Mouse (Mus musculus) embryonic facial prominence, embryonic 15.5 days (tissue): ENCODE measurements around the gene Prkcz. TPM values are rescaled to one million over a fixed set of nuclear protein-coding genes. Genes with fewer than 3 reads are reported as not detected.
A peak's percentile ranks its signal among the peaks of the same experiment; 100 is the strongest.

Experiments used
- ATAC-seq: fragments of 200-750 bp; cut with Nextera tagmentation; 2 replicates; pipeline ENCODE4 v1.8.0; 2017; ENCODE audit warnings: low read depth, moderate TSS enrichment; ENCODE audit not compliant: insufficient number of reproducible peaks, low FRiP score, low TSS enrichment
- H3K27ac ChIP-seq: fragments of 300-500 bp; sonication (generic); replicated peaks from 2 replicates; pipeline ENCODE4 v1.5.1; 2015; ENCODE audit warnings: mild to moderate bottlenecking, inconsistent platforms
- H3K27me3 ChIP-seq: fragments of 300-500 bp; sonication (generic); 2 replicates; pipeline ENCODE4 v1.6.1; 2015; ENCODE audit warnings: inconsistent platforms
- H3K36me3 ChIP-seq: fragments of 300-500 bp; sonication (generic); 2 replicates; pipeline ENCODE4 v1.6.1; 2015; ENCODE audit warnings: mild to moderate bottlenecking, inconsistent platforms
- H3K4me1 ChIP-seq: fragments of 300-500 bp; sonication (generic); 2 replicates; pipeline ENCODE4 v1.6.1; 2015; ENCODE audit warnings: inconsistent platforms
- H3K4me2 ChIP-seq: fragments of 300-500 bp; sonication (generic); replicated peaks from 2 replicates; pipeline ENCODE4 v1.6.1; 2015; ENCODE audit warnings: mild to moderate bottlenecking, inconsistent platforms
- H3K4me3 ChIP-seq: fragments of 300-500 bp; sonication (generic); replicated peaks from 2 replicates; pipeline ENCODE4 v1.5.1; 2015; ENCODE audit warnings: mild to moderate bottlenecking, inconsistent platforms
- H3K9ac ChIP-seq: fragments of 300-500 bp; sonication (generic); 2 replicates; pipeline ENCODE4 v1.6.1; 2015; ENCODE audit warnings: inconsistent platforms
- H3K9me3 ChIP-seq: fragments of 300-500 bp; sonication (generic); replicated peaks from 2 replicates; pipeline ENCODE4 v1.6.1; 2016; ENCODE audit warnings: inconsistent platforms
- WGBS: fragments of 180-500 bp; shearing (Covaris S2); methylation state at CpG from one replicate; pipeline ENCODE4 v1.1.7; 2015; 5-methylcytosine and 5-hydroxymethylcytosine counted together
- polyA plus RNA-seq: library from polyadenylated mRNA; unstranded; fragments of >200 nt; fragmentation: Nextera tagmentation; extraction: Ambion mirVana; gene quantifications from 2 replicates; pipeline ENCODE4 v1.2.1, GENCODE M21; 2015

The Prkcz gene
- polyA plus RNA-seq, 1 experiment from 2014 or later: 12.4 TPM

DNA sequence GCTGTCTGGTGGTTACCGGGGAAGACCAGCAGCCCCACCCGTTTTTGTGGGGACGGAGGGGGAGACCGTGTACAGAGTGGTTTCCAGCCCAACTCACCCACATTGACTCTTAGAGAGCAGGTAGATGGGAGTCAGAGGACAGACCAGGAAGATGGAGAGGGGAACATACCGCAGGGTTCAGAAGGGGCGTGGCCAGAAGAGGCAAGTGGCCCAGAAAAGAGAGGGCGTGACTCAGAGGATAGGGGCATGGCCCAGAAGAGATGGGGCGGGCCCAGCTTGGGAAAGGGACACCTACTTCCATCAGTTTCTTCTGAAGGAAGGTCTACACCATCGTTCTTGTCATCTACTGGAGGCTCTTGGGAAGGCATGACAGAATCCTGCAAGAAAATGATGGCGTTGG lies 68.3 kb downstream of the Prkcz start:
- WGBS: 88% methylated on average over 10 of the region's 10 CpGs
- peaks cover 21% of the 10 kb centered on the region for H3K4me1 ChIP-seq
- no peak overlapping the region for H3K4me2 ChIP-seq
- ATAC-seq: no peak
- H3K9ac ChIP-seq: no peak overlapping the region
- no peaks in the 10 kb centered on the region for H3K27me3 ChIP-seq
- no peak overlapping the region for H3K4me3 ChIP-seq
- H3K36me3 ChIP-seq: no peaks in the 10 kb centered on the region
- H3K27ac ChIP-seq: no peak overlapping the region
- no peaks in the 10 kb centered on the region for H3K9me3 ChIP-seq

DNA sequence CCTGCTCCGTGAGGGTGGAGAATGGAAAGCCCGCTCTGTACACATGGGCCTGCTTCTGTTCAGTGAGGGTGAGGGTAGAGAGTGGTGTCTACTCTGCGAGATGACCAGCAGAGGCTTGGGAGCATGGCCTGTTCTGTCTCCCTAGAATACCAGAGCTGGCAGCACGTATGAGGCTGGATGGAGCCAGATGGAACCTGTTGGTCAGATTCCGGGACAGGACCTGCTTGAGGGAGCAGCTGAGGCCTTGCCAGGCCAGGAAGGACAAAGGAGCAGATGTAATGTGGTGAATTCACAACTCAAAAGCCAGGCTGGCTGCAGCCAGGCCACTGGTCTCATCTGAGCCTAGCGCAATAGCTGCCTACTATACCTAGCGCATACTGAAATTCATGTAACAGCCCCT lies 71.1 kb downstream of the Prkcz start:
- H3K4me1 ChIP-seq: peaks cover 27% of the 10 kb centered on the region
- H3K36me3 ChIP-seq: no peaks in the 10 kb centered on the region
- H3K27ac ChIP-seq: no peak overlapping the region
- H3K4me3 ChIP-seq: no peak overlapping the region
- H3K4me2 ChIP-seq: no peak overlapping the region
- H3K27me3 ChIP-seq: no peaks in the 10 kb centered on the region
- no peak overlapping the region for H3K9ac ChIP-seq
- ATAC-seq: no peak
- WGBS: 82% methylated on average over 7 of the region's 7 CpGs
- no peaks in the 10 kb centered on the region for H3K9me3 ChIP-seq

DNA sequence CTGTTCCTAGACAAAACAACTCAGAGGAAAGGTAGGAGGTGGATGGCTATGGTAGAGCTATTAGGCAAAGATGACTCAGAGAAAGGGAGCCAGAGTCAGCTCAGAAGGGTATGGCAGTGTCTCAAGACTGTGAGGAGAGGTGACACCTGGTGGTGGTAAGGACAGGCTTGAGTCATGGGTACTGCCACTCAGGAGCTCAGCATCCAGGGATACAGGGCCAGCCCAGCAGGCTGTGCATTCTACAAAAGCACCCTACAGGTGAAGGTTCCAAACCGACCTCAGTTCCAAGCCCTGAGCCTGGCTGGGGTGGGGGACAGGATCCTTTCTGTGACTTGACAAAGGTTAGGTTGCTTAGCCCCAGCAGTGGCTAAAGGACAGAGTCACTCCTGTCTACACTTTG lies 72.6 kb downstream of the Prkcz start:
- H3K27me3 ChIP-seq: no peaks in the 10 kb centered on the region
- H3K36me3 ChIP-seq: no peaks in the 10 kb centered on the region
- no peak overlapping the region for H3K4me2 ChIP-seq
- H3K4me3 ChIP-seq: no peak overlapping the region
- H3K4me1 ChIP-seq: peaks cover 32% of the 10 kb centered on the region
- no peak overlapping the region for H3K9ac ChIP-seq
- no peaks in the 10 kb centered on the region for H3K9me3 ChIP-seq
- no peak for ATAC-seq
- 86% methylated on average over 1 of the region's 1 CpGs for WGBS
- H3K27ac ChIP-seq: no peak overlapping the region

DNA sequence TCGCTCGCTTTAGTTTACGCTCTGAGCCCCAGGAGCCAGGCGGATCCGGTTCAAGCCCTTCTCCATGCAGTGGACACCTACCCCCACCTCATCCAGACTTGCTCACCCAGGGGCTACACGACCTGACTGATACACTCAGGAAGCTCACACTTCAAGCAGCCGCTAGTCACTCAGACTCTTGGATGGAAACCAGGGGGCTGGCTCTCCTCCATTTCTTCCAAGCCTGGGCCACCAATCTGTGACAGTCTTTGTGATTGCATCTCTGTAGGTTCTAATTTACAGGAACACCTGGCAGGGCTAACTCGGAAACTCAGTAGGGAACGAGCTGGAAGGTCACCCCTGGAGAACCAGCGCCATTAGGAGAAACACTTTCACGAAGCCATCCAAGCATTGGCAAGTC lies 73.4 kb downstream of the Prkcz start:
- Histone ChIP-seq H3K27ac (no peak overlapping the region), H3K4me3 (no peak overlapping the region), H3K36me3 (no peaks in the 10 kb centered on the region), H3K27me3 (no peaks in the 10 kb centered on the region), H3K9me3 (no peaks in the 10 kb centered on the region), H3K9ac (no peak overlapping the region), H3K4me1 (peaks cover 41% of the 10 kb centered on the region), H3K4me2 (no peak overlapping the region)
- WGBS: 77% methylated on average over 11 of the region's 11 CpGs
- no peak for ATAC-seq

DNA sequence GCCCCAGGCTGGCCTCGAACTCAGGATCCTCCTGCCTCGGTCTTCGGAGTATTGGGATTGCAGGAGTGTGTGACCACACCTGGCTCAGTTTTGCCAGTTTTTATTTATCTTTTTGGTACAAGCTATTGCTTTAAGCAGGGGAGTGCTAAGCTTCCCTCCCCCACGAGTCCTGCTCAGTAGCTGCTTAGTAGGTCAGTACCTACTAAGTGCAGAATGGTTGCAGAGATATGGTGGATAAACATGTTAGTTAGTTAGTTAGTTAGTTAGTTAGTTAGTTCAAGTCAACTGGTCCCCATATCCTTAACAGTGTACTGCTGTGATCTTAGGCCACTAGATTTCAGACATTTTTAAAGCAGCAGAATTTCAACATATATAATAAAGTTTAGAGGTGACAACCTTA lies 75.1 kb downstream of the Prkcz start:
- Histone ChIP-seq H3K4me3 (no peak overlapping the region), H3K4me1 (peaks cover 57% of the 10 kb centered on the region), H3K36me3 (no peaks in the 10 kb centered on the region), H3K27me3 (no peaks in the 10 kb centered on the region), H3K4me2 (no peak overlapping the region), H3K9ac (no peak overlapping the region), H3K27ac (no peak overlapping the region), H3K9me3 (no peaks in the 10 kb centered on the region)
- ATAC-seq: no peak
- WGBS: 91% methylated on average over 4 of the region's 4 CpGs

DNA sequence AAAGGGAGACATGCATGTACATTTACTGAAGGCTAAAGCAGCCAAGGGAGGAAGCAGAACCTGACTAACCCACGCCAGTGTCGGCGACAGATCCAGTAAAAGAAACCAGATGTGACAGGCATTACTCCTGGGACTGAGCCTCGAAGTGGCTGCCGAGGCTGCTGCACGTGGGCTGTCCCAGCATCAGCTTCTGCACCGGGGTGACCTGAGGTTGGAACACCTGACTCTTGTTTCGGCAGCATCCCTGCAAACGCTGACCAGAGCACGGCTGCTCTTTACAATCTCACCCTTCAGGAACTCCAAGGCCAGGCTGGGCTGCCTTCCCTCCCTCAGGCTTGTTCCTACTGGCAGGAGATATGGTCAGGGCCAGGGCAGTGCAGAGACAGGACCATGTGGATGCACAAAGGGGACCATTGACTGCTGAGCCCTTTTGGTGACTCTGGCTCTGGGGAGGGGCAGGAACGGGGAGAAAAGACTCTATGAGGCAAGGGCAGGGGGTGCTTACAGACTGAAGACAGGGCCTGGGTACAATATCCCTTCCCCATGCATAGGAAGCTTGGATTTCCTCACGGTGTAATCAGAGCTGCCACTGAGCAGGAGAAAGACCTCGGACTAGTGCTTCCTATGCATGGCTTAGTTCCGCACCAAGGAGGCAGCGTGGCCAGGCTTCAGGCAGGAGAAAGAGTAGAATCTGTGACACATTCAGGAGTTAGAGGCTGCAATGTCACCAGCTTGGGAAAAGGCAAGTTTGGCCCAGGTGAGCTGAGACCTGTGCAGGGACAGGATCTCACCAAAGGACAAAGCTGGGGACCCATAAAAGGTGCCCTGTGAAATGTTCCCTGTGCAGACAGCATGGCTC lies 76.4 kb downstream of the Prkcz start:
- Histone ChIP-seq H3K27me3 (no peaks in the 10 kb centered on the region), H3K4me3 (no peak overlapping the region), H3K36me3 (no peaks in the 10 kb centered on the region), H3K27ac (peak overlapping the region; percentile 97), H3K9ac (no peak overlapping the region), H3K9me3 (no peaks in the 10 kb centered on the region), H3K4me2 (no peak overlapping the region), H3K4me1 (peaks cover 66% of the 10 kb centered on the region)
- no peak for ATAC-seq
- WGBS: 41% methylated on average over 15 of the region's 15 CpGs

DNA sequence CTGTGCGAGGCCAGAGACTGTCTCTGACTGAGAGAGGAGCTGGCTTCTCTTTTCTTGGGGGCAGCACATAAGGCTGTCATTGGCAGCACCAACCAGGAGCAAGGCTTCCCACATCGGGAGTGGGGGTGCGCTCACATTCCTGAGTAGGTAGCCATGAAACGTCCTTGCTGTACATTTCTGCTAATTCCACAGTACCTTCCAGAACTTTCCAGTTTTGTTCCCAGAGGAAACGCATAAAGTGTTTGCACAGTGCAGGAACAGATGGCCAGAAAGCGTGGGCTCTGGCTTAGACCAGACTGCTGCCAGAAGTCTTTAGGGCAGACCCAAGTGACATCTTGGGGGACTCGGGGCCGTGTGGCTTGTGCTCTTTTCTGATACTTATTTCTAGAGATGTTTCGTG lies 77.6 kb downstream of the Prkcz start:
- Histone ChIP-seq H3K9ac (no peak overlapping the region), H3K27me3 (no peaks in the 10 kb centered on the region), H3K4me3 (peak overlapping the region; percentile 30), H3K27ac (peak overlapping the region; percentile 97), H3K36me3 (no peaks in the 10 kb centered on the region), H3K9me3 (no peaks in the 10 kb centered on the region), H3K4me2 (peak overlapping the region; percentile 44), H3K4me1 (peaks cover 68% of the 10 kb centered on the region)
- WGBS: 21% methylated on average over 9 of the region's 9 CpGs
- peak; percentile 32; the same call in 1 of the 2 replicates for ATAC-seq

DNA sequence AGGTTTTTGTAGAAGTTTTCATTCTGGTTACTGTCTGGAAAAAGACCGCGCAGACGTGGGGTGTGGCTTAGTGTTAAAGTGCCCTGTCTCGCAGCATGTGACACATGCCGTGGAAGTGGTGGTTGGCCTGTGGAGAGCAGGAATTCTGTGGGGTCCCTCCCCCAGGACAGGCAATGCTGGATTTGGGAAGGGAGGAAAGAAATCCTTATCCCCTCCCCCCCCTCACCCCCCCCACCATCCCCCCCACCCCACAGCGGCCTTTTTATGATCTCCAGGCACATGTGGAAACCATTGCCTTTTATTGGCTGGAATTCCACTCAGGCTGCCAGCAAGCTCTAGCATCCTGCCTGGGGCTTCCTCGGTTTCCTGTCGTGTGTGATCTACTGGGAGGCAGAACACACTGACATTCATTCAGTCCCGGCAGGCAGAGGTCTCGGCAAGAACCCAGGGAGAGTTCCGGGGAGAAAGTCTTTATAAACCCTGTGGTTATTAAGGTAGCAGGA lies 78.1 kb downstream of the Prkcz start:
- Histone ChIP-seq H3K4me2 (peak overlapping the region; percentile 44), H3K36me3 (no peaks in the 10 kb centered on the region), H3K27me3 (no peaks in the 10 kb centered on the region), H3K9ac (no peak overlapping the region), H3K9me3 (no peaks in the 10 kb centered on the region), H3K4me3 (peak overlapping the region; percentile 30), H3K27ac (peak overlapping the region; percentile 97), H3K4me1 (peaks cover 71% of the 10 kb centered on the region)
- WGBS: 1% methylated on average over 11 of the region's 11 CpGs
- peak; percentile 86 for ATAC-seq

DNA sequence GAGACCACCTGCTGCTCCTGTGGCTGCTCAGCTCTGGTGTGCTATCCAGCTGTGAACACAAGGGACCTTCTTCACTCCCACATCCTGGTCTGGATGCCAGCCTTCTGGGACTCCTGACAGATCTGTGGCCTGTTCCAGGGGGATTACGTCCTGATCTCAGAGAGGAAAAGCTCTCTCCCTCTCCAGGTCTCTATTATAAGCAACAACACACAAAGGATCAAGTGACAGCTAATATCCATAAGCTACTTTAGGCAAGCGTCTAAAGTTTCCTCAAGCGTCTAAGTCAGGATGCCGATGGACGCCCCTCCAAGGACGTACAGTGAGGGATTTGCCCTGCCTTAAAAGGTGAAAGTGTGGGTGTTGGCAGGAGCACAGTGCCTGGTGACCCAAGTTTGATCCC lies 78.9 kb downstream of the Prkcz start:
- ATAC-seq: 0 out of 2 replicates have a peak, but pooled peaks have one; percentile 25
- Histone ChIP-seq H3K36me3 (no peaks in the 10 kb centered on the region), H3K4me2 (no peak overlapping the region), H3K4me3 (no peak overlapping the region), H3K27ac (peak overlapping the region; percentile 97), H3K9me3 (no peaks in the 10 kb centered on the region), H3K9ac (no peak overlapping the region), H3K4me1 (peaks cover 63% of the 10 kb centered on the region), H3K27me3 (no peaks in the 10 kb centered on the region)
- WGBS: 14% methylated on average over 6 of the region's 6 CpGs

DNA sequence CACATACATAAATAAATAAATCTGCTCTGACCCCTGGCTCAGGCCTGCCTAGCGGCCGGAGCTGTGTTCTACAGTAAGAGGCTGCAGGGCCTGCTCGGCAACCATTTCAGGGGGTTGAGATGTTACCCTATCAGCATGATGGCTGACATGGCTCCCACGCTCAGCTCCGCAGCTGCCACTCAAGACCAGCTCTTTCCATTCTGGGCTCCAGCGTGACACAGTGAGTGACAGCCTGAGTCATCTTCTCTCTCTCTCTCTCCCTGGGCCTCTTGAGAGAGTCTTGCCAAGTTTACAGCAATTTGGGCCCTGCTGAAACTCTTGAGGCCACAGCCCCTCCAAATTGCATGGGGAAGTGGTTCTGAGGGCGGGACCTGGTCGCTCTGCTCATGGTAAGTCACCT lies 79.5 kb downstream of the Prkcz start:
- WGBS: 75% methylated on average over 8 of the region's 8 CpGs

DNA sequence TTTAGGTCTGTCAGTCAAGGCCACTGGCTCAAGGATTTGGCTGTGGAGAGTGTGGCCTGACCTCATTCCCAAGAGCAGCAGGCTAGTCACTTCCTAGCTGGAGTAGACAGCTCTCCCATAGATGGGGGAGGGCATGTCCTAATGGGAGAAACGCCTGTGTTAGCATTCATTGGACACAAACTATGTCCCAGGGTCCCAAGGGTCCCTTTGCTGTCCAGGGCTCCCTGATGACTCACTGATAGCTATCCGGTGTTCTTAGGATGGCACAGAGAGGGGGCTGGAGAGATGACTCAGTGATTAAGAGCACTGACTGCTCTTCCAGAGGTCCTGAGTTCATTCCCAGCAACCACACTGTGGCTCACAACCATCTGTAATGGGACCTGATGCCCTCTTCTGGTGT lies 79.9 kb downstream of the Prkcz start:
- H3K4me1 ChIP-seq: peaks cover 60% of the 10 kb centered on the region
- 80% methylated on average over 2 of the region's 2 CpGs for WGBS
- peak overlapping the region; percentile 97 for H3K27ac ChIP-seq
- no peak for ATAC-seq
- H3K4me3 ChIP-seq: no peak overlapping the region
- H3K9ac ChIP-seq: no peak overlapping the region
- no peaks in the 10 kb centered on the region for H3K27me3 ChIP-seq
- no peak overlapping the region for H3K4me2 ChIP-seq
- H3K36me3 ChIP-seq: no peaks in the 10 kb centered on the region
- no peaks in the 10 kb centered on the region for H3K9me3 ChIP-seq

More for the DNA sequence above, 79.5 kb downstream of the Prkcz start:
- Histone ChIP-seq H3K9me3 (no peaks in the 10 kb centered on the region), H3K4me1 (peaks cover 60% of the 10 kb centered on the region), H3K9ac (no peak overlapping the region), H3K36me3 (no peaks in the 10 kb centered on the region), H3K4me2 (no peak overlapping the region), H3K27ac (peak overlapping the region; percentile 97), H3K4me3 (no peak overlapping the region), H3K27me3 (no peaks in the 10 kb centered on the region)
- no peak for ATAC-seq

DNA sequence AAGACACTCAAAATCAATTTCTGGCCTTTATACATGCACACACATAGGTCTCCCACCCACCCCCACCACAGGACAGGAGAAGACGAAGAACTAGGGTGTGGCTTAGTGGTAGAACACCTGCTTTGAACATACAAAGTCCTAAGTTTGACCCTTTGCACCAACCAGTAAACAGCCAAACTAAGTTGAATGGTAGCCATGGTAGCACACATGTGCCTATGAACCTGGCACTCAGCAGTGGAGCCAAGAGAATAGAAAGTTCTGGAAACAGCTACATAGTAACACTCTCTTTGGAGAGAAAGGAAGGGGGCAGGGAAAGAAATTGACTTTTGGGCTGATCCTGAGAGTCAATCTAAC lies 80.4 kb downstream of the Prkcz start:
- WGBS: 50% methylated on average over 1 of the region's 1 CpGs
- peak overlapping the region; percentile 97; the same call in 1 of the 2 replicates for H3K27ac ChIP-seq
- H3K27me3 ChIP-seq: no peaks in the 10 kb centered on the region
- H3K4me3 ChIP-seq: no peak overlapping the region
- no peaks in the 10 kb centered on the region for H3K36me3 ChIP-seq
- ATAC-seq: no peak
- peaks cover 60% of the 10 kb centered on the region for H3K4me1 ChIP-seq
- H3K4me2 ChIP-seq: no peak overlapping the region
- H3K9me3 ChIP-seq: no peaks in the 10 kb centered on the region
- H3K9ac ChIP-seq: no peak overlapping the region
